Mouse (Mus musculus): ENCODE measurements at regions not wholly inside any gene's neighbourhood (a gene's known extent, or its start where the extent isn't known, plus 50 kb on each side); places are given as distances from the start of the nearest gene placed in this dataset.

DNA sequence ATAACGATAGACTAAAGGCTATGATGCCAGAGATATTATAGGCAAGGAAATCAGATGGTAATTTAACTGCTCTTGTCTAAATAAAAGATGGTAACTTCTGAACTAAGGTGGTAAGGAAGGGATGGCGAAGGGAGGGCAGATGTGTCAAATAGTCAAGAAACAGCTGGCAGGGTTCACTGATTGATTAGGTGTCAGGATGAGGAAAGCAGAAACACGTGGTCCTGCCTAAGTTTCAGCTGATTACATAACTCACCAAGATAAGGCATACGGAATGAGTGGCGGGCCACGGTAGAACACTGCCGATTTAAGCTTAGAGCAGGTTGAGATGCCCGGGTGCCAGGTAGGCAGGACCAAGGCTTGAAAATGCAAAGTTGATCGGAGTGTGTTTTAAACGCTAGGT, 143.2 kb downstream of the Gm45692 start:
- no peak for TF ChIP-seq POLR2A (IDR thresholded peaks at IDR 0.05; ENCODE audit: borderline replicate concordance, low read depth, low read length)
- TF ChIP-seq CTCF (IDR thresholded peaks at IDR 0.05; ENCODE audit: low read depth, low read length): no peak
